Mouse (Mus musculus) lung, postnatal 36 days (tissue): ENCODE results near the gene Olfr726.

Experiments used
- DNase-seq: peaks from one replicate; pipeline ENCODE4 v3.0.0; 2022; ENCODE audit warnings: mixed read lengths

Olfr726 gene

DNA sequence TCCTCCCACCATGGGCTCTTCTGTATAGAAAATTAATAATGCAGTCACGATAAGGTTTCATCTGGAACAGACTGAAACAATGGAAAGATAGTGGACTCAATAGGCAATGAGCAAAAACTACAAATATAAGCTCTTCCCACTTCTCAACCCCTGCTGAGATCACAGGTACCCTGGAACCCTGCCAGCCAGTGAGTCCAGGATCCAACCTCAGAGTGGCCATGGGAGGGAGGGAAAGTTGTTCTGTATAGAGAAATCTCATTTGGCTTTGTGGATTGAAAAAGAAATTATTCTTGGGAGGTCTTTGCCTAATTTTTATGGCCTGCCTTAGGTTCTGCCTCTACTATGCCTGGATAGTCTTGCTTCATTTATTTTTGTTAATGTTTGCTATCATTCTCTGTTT is at the start of gene Olfr726:
Olfr726 (minus strand) TSS at position 101 of the 400 bp plus-strand sequence.
- DNase-seq, result no peak

DNA sequence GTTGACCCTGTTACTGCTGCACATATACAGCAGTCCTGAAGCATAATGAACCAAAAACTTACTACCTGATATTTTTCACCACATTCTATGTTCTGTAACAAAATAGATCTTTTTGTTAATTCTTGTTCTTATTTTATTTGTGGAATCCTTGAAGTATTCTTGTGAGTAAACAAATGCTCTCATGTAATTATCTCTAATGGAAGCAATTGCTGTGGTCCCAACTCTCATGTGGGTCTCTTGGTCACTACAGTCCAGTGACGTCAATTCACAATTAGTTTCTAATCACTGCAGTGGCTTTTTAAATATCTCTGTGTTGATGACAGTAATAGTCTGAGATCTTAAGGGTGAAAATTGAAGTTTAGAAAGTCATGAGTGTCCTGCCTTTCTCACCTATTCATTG is 32.1 kb upstream of the Olfr726 start, which contains the start of gene Olfr727:
Olfr727 (plus strand) TSS at position 301 of the 400 bp plus-strand sequence.
- DNase-seq, result no peak

DNA sequence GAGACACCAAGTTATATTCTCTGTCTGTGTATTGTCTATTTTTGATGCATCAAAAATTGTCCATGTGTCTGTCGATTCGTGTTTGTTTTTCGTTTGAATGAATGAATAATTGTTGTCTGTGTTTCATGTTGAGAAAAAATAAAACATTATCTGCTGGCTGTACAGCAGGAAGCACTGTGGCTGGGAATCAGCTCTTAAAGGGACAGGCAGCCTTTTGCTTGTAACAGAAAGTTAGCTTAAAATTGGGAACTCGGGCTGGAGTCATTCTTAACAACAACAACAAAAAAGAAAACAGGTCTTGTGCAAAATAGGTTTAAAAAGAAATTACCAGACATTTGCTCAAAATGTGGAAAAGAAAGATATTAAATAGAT is 28.0 kb downstream of the Olfr726 start:
- DNase-seq, result no peak

DNA sequence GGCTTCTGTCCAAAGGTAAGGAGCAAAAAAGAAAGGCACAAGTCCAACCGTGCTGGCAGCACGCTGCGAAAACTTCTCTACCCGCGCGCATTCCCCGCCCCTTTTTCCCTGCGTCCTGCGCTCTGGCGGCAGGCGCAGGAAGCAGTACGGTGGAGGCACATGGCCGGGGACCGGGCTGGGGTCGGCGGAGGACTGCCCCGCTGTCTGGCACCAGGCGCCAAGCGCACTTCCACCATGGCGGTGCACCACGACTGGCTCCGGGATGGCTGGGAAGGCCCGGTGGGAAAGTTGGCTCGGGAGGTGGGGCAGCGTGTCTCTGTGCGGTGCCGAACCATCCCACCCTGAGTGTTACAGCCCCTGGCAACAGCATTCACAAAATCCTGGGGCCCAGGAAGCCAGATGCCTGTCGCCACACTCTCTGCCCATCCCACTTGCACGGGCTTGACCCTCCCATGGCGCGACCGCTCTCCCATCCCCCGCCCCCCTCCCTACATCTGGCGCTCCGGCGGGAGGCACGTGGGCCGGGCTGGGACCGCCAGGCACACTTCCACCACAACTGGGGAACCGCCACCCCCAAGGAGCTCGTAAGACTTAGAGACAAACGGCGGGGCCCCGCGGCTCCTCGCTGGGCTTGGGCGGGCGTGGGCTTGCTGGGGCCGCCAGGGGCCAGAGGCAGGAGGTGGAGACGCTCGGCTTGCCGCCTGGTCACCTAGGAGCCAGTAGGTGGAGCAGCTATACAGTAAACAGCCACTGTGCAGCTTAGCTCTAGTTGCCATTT is 28.6 kb downstream of the Olfr726 start:
- peak; percentile 36 for DNase-seq

- no peak for DNase-seq
These were observed 29.2 kb downstream of the Olfr726 start for GRCm38 (mm10) chr14:50061590-50061954.

DNA sequence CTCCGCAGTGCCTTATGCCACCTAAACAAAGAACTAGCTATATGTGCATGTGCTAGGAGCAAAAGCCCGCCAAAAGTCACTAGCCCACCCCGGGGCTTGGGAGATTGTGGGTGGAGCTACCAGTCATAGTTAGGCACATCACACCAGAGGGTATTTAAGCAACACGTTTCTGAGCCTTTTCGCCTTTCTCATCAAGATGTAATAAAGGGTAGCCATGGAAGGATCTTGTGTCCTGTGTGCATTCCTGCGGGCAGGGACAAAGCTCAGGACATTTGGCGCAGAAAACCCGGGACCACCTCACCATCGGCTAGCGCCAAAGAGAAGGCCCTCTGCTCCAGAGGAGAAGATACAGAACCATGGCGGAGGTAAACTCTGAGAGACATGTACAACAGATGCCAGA is 29.6 kb downstream of the Olfr726 start:
- DNase-seq, result no peak

GRCm38 (mm10) chr14:50040275-50040674 is 50.5 kb downstream of the Olfr726 start, which contains the start of gene Olfr725:
Olfr725 (minus strand) TSS chr14:50040375.
- no peak for DNase-seq
